Mouse (Mus musculus) MEL (cell line): ENCODE measurements at regions not wholly inside any gene's neighbourhood (a gene's known extent, or its start where the extent isn't known, plus 50 kb on each side); places are given as distances from the start of the nearest gene placed in this dataset.
A peak's percentile ranks its signal among the peaks of the same experiment; 100 is the strongest.

ENCODE experiments used
- CTCF ChIP-seq, 3 experiments: IDR thresholded peaks in 2 of 3; conservative IDR thresholded peaks in 1 of 3; 2 replicates each; pipeline ENCODE4 v1.5.1; 2011 to 2012; ENCODE audit warnings: low read length in 3 of 3, low read depth in 2 of 3, mild to moderate bottlenecking in 2 of 3, improper control_type of control experiment in 1 of 3, inconsistent platforms in 1 of 3, mixed read lengths in 1 of 3, moderate library complexity in 1 of 3; ENCODE audit not compliant: control insufficient read depth in 1 of 3, insufficient read depth in 1 of 3, poor library complexity in 1 of 3, severe bottlenecking in 1 of 3
- E2F4 ChIP-seq: IDR thresholded peaks from 2 replicates; pipeline ENCODE4 v1.6.1; 2011; ENCODE audit warnings: low read depth, low read length, improper control_type of control experiment, borderline replicate concordance
- GATA1 ChIP-seq: IDR thresholded peaks from 2 replicates; pipeline ENCODE4 v1.6.1; 2011; ENCODE audit warnings: low read depth, low read length, improper control_type of control experiment
- HCFC1 ChIP-seq: IDR thresholded peaks from 2 replicates; pipeline ENCODE4 v1.6.1; 2012; ENCODE audit warnings: low read depth, mild to moderate bottlenecking, inconsistent platforms, low read length, improper control_type of control experiment, moderate library complexity
- JUND ChIP-seq: IDR thresholded peaks from 2 replicates; pipeline ENCODE4 v1.6.1; 2011; ENCODE audit warnings: low read depth, mild to moderate bottlenecking, improper control_type of control experiment, low read length
- MAFK ChIP-seq: IDR thresholded peaks from 2 replicates; pipeline ENCODE4 v1.6.1; 2011; ENCODE audit warnings: low read depth, mild to moderate bottlenecking, low read length, improper control_type of control experiment, borderline replicate concordance
- MYC ChIP-seq: IDR thresholded peaks from 2 replicates; pipeline ENCODE4 v1.6.1; 2011; ENCODE audit warnings: low read depth, mild to moderate bottlenecking, low read length, improper control_type of control experiment, moderate library complexity
- NRF1 ChIP-seq: IDR thresholded peaks from 2 replicates; pipeline ENCODE4 v1.6.1; 2014; ENCODE audit warnings: low read depth, mild to moderate bottlenecking, inconsistent platforms, low read length, improper control_type of control experiment, moderate library complexity; ENCODE audit not compliant: poor library complexity, insufficient read depth, severe bottlenecking
- POLR2A ChIP-seq, 2 experiments: IDR thresholded peaks; 2 replicates each; pipeline ENCODE4 v1.6.1; 2011 to 2012; ENCODE audit warnings: low read length in 2 of 2, mild to moderate bottlenecking in 2 of 2, control low read depth in 1 of 2, improper control_type of control experiment in 1 of 2, low read depth in 1 of 2, moderate library complexity in 1 of 2; ENCODE audit not compliant: control insufficient read depth in 1 of 2, insufficient read depth in 1 of 2, poor library complexity in 1 of 2
- UBTF ChIP-seq: IDR thresholded peaks from 2 replicates; pipeline ENCODE4 v1.6.1; 2012; ENCODE audit warnings: low read depth, mild to moderate bottlenecking, inconsistent platforms, low read length, improper control_type of control experiment, moderate library complexity, borderline replicate concordance; ENCODE audit not compliant: insufficient read depth
- USF1 ChIP-seq: IDR thresholded peaks from 2 replicates; pipeline ENCODE4 v1.6.1; 2014; ENCODE audit warnings: low read depth, mild to moderate bottlenecking, inconsistent platforms, low read length, improper control_type of control experiment, moderate library complexity
- ZC3H11A ChIP-seq: IDR thresholded peaks from 2 replicates; pipeline ENCODE4 v1.6.1; 2012; ENCODE audit warnings: low read depth, mild to moderate bottlenecking, inconsistent platforms, low read length, improper control_type of control experiment
- ZKSCAN1 ChIP-seq: IDR thresholded peaks from 2 replicates; pipeline ENCODE4 v1.6.1; 2012; ENCODE audit warnings: low read depth, mild to moderate bottlenecking, inconsistent platforms, low read length, improper control_type of control experiment, moderate library complexity
- ZNF384 ChIP-seq: IDR thresholded peaks from 2 replicates; pipeline ENCODE4 v1.6.1; 2012; ENCODE audit warnings: low read depth, mild to moderate bottlenecking, inconsistent platforms, low read length, improper control_type of control experiment

- no peak for TF ChIP-seq NRF1
- no peak for TF ChIP-seq JUND
- TF ChIP-seq MAFK: no peak
- TF ChIP-seq POLR2A (IDR thresholded peaks at IDR 0.05; ENCODE audit: control insufficient read depth in 1 of 2, insufficient read depth in 1 of 2, low read depth in 1 of 2, low read length in 2 of 2, poor library complexity in 1 of 2): no peak
- peak; percentile 24 to 45 (median 27); a peak in 4 of 6 replicates for TF ChIP-seq CTCF (IDR thresholded peaks at IDR 0.05 in 2 of 3, conservative IDR thresholded peaks at IDR 0.05 in 1 of 3; ENCODE audit: control insufficient read depth in 1 of 3, insufficient read depth in 1 of 3, low read depth in 2 of 3, low read length in 3 of 3, poor library complexity in 1 of 3, severe bottlenecking in 1 of 3)
- TF ChIP-seq ZKSCAN1: no peak
- no peak for TF ChIP-seq USF1
- TF ChIP-seq ZC3H11A: no peak
- TF ChIP-seq UBTF: no peak
- no peak for TF ChIP-seq MYC
- no peak for TF ChIP-seq GATA1
- no peak for TF ChIP-seq HCFC1
- no peak for TF ChIP-seq E2F4
- TF ChIP-seq ZNF384: no peak
Observed at GRCm38 (mm10) chr1:55838168-55838567, 432.4 kb downstream of the Plcl1 start.
